Mouse (Mus musculus): ENCODE measurements at regions not wholly inside any gene's neighbourhood (a gene's known extent, or its start where the extent isn't known, plus 50 kb on each side); places are given as distances from the start of the nearest gene placed in this dataset.

GRCm38 (mm10) chr16:78490245-78490644, 86.3 kb downstream of the D16Ertd472e start:
- in situ Hi-C loops (cut with MboI, MseI) = no loop called here

DNA sequence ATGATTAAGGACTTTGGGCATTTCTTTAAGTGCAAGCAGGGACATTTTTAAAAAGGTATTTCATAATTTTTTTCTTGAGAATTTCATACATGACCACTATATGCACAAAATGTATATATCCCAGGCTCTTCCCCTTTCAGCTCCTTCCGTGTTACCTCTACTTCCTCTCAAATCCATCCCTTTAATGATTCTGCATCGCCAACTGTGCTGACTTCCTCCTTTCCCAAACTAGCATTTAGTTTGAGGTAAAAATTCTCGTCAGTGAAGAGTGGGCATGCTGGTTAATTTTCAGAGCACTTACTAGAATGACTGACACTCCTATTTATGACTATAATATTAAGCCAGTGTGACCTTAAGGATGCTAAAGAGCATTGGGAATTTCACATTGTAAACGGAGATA, 86.9 kb downstream of the D16Ertd472e start:
- in situ Hi-C loops (cut with MboI, MseI) = no loop called here

DNA sequence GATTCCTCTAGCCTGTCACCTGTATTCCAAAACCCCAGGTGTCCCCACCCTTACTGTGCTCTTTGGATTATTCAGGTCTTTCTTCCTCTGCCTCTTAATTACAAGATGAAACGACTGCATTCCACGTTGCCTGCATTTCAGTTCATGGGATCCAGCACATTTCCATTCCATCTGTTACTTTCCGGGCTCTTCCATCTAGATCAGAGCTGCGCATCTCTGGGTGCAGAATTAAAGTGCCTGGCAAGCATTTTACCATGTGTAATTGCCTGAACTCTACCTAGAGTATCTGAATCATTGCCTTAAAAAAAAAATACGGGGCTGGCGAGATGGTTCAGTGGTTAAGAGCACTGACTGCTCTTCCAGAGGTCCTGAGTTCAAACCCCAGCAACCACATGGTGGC, 90.0 kb downstream of the D16Ertd472e start:
- in situ Hi-C loops (cut with MboI, MseI) = no loop called here

GRCm38 (mm10) chr16:78484319-78484718, 92.2 kb downstream of the D16Ertd472e start:
- in situ Hi-C loops (cut with MboI, MseI) = loop anchor here (5.0 kb wide), 1 partner anchor 38 kb away; no protein-coding TSS in a partner anchor

- in situ Hi-C loops (cut with MboI, MseI) = loop anchor here (5.0 kb wide), 1 partner anchor 41 kb away; no protein-coding TSS in a partner anchor
Measured at GRCm38 (mm10) chr16:78481571-78481970, 94.9 kb downstream of the D16Ertd472e start.

DNA sequence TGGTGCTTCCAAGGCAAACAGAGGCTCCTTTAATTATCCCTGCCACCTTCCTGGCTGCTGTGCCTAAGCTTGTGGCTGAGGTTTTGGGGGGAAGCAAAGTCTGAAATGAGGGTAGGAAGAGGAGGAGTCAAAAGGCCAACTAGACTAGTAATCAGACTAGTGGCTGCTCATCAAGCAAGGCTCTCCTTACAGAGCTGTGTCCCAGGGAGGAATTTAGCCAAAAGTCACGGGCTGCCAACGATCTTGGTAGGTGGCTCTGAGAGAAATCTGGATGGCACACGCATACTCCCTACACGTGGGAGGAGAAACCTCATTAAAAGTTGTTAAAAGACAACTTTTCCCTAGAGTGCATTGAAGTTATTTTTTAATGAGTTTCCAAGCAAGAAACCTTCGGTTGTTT, 95.4 kb downstream of the D16Ertd472e start:
- in situ Hi-C loops (cut with MboI, MseI) = loop anchor here (5.0 kb wide), 1 partner anchor 41 kb away; no protein-coding TSS in a partner anchor

- in situ Hi-C loops (cut with MboI, MseI) = loop anchor here (5.0 kb wide), 1 partner anchor 42 kb away; no protein-coding TSS in a partner anchor
Measured at GRCm38 (mm10) chr16:78480261-78480660, 96.2 kb downstream of the D16Ertd472e start.

- in situ Hi-C loops (cut with MboI, MseI) = no loop called here
Measured at GRCm38 (mm10) chr16:78473456-78473855, 96.5 kb upstream of the Btg3 start.

DNA sequence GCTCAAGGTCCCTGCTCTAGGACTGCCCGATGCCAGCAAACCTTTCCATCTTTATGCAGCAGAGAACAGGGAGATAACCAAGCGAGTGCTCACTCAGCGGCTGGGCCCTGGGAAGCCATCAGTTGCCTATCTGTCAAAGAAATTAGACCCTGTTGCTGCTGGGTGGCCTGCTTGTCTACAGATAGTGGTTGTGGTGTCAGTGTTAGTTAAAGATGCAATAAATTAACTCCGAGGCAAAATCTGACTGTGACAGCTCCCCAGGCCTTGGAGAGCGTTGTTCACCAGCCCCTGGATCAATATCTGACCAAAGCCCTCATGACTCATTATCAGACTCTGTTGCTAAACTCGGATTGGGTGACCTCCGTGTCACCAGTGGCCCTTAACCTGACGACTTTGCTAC, 83.0 kb upstream of the Btg3 start:
- in situ Hi-C loops (cut with MboI, MseI) = no loop called here

GRCm38 (mm10) chr16:78457731-78458151, 80.7 kb upstream of the Btg3 start:
- in situ Hi-C loops (cut with MboI, MseI) = no loop called here

GRCm38 (mm10) chr16:78456345-78456744, 79.4 kb upstream of the Btg3 start:
- in situ Hi-C loops (cut with MboI, MseI) = no loop called here

DNA sequence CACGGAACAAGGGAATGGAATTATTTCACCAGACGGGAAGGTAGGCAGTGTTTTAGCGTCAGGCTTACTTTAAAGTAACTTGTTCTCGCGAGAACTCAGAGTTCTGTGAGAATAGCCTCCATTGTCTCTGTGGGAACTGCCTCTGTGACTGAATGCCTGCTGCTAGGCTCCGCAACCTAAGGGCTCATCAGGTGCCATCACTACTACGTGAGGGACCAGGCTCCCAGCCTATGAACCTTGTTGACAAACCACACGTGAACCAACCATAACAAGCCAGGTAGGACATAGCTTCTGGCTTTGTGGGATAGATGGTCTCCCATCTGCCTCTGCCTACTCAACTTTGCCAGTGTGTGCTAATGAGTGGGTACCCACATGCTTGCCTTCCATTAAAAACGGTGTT, 77.5 kb upstream of the Btg3 start:
- in situ Hi-C loops (cut with MboI, MseI) = loop anchor here (5.0 kb wide), 2 partner anchors 123 to 183 kb away; partner anchors contain the start of gene D16Ertd472e

GRCm38 (mm10) chr16:78452303-78452702, 75.3 kb upstream of the Btg3 start:
- in situ Hi-C loops (cut with MboI, MseI) = loop anchor here (5.0 kb wide), 2 partner anchors 125 to 185 kb away; partner anchors contain the start of gene D16Ertd472e

GRCm38 (mm10) chr16:78451750-78452149, 74.8 kb upstream of the Btg3 start:
- in situ Hi-C loops (cut with MboI, MseI) = loop anchor here (5.0 kb wide), 2 partner anchors 126 to 186 kb away; partner anchors contain the start of gene D16Ertd472e

- in situ Hi-C loops (cut with MboI, MseI) = loop anchor here (5.0 kb wide), 2 partner anchors 126 to 186 kb away; partner anchors contain the start of gene D16Ertd472e
Measured at GRCm38 (mm10) chr16:78451251-78451650, 74.3 kb upstream of the Btg3 start.

- in situ Hi-C loops (cut with MboI, MseI) = no loop called here
Measured at GRCm38 (mm10) chr16:78449231-78449630, 72.2 kb upstream of the Btg3 start.

- in situ Hi-C loops (cut with MboI, MseI) = no loop called here
Measured at GRCm38 (mm10) chr16:78443262-78443661, 66.3 kb upstream of the Btg3 start.

GRCm38 (mm10) chr16:78442830-78443229, 65.8 kb upstream of the Btg3 start:
- in situ Hi-C loops (cut with MboI, MseI) = no loop called here

DNA sequence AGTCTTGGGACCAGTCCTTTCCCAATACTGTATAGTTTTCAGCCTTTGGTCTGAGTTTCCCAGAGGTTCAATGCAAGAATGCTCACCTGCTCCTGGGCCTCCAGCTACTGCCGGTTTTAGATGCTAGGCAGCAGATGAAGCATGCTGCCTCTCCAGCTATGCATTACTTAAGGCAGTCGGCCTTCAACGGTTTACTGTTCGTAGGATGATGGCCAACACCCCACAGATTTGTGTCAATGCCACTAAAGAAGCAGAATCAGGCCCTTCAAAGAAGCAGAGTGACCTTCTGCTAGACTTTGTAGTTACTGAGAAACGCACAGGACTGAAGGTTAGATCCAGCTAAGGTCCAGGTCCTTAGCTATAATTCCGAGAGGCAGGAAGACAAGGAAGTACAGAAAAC, 65.0 kb upstream of the Btg3 start:
- in situ Hi-C loops (cut with MboI, MseI) = no loop called here

DNA sequence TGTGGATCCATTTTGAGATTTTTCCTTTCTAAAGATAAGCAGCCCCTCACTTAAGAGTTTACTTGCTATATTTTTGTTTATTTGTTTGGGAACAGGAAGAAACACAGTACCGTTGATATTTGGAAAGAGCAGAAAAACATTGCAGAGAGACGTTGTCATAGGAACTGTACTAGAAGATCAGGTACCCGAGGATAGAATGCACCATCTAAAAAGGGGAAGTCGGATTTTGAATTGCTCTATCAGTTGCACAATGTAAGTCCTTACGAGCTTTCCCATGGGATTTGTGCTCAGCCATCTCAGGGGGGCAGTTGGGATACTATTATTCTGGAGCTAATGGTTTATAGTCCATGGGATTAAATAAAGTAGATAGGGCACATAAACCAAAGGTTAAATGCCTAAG, 58.7 kb upstream of the Btg3 start:
- in situ Hi-C loops (cut with MboI, MseI) = no loop called here

DNA sequence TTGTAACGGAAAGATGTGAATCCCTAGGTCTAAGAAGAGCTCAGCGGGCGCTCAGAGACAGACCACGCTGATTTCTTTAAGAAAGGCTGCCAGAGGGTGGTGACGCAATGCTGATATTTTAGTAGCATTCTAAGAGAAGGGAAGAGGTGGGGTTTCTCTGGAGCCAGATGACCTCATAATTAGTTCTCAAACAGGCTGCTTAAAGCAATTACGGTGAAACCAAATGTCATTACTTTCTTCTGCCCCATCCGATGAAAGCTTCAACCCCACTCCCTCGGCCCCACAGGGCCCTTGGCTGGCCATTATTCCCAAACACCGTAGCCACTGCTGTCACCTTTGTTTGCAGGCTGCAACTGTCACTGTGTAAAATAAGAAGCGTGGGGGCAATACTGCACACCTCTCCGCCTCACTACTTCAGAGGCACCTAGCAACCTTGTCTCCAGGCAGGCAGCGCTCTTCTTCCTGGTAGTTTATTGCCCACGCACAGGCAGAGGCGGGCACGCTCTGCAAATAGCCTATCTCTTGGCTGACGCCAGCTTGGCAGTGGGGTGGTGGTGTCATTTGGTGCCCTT, 50.6 kb upstream of the Btg3 start:
- in situ Hi-C loops (cut with MboI, MseI) = no loop called here

All from regulatory T cell (primary cell).